Mouse (Mus musculus): ENCODE data around the gene Smyd4.

Smyd4 gene

DNA sequence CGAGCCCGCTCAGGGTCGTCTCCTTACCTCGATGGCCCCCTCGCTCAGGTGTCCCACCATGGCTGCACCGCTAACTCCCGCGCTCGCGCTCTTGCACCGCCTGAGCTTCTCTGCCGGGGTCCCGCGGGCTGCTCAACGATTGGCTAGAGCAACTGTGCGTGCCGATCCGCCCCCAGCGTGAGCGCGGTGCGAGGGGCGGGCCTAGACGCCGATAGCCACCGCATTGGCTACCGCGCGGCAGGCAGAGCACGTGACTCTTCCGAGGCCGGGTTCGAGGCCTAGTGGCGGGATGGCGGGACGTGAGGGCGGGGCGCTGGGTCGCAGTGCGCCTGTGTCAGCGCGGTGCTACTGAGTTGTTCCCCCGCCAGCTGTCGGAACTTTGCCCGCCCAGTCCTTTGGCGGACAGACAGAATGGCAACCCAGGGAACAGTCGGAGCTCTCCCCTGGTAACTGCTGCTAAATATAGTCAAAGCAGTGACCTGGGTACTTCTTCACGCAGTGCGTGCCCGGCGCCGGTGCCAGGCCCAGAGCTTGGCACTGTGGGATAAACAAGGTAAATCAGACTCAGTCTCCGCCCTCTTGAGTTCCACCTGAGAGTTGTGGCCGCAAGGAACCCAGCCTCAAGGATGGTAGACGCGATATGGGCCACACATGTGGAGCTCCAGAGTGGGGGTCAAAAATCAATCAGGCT is at the start of gene Smyd4, which contains the start of gene Rpa1:
Smyd4 (plus strand) TSS at position 235 of the 691 bp plus-strand sequence.
Rpa1 (minus strand) TSS at position 126 of the 691 bp plus-strand sequence.
- peak; percentile 99 for DNase-seq

DNA sequence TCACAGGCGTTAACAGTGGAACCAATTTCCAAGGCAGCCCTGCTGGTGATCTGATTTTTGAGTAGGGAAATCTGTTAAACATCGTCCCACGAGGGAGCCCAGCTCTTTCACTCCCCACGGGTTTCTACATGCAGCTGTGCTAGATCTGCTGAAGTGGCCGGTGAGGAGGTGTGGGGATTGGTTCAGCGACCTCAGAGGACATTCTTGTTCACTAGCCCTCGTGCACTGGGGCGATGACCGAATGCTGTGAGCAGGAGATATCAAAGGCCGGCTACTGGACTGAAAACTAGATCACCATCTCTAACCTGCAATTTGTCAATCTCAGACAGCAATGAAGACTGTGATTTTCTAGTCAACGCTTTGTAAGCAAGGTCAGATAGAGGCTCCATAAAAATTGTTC is 49.7 kb upstream of the Smyd4 start:
- DNase-seq = no peak

DNA sequence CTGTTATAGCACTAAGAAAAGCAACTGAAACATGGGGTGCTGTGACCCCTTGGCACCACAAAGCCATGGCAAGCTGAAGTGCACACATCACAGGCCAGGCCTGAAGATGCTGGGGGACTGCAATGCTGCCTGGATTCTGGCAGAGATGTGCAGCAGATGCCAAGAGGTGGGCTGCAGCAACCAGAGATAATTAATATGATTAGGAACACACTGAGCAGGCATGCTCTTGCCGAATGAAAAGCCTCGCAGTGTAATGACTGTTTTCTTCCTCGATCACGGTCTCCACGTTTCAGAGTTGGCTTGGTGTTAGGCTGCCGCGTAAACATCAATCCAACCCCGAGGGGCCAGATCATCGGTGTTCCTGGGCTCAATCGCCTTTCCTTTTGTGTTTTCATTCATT is 48.4 kb upstream of the Smyd4 start:
- DNase-seq = no peak

DNA sequence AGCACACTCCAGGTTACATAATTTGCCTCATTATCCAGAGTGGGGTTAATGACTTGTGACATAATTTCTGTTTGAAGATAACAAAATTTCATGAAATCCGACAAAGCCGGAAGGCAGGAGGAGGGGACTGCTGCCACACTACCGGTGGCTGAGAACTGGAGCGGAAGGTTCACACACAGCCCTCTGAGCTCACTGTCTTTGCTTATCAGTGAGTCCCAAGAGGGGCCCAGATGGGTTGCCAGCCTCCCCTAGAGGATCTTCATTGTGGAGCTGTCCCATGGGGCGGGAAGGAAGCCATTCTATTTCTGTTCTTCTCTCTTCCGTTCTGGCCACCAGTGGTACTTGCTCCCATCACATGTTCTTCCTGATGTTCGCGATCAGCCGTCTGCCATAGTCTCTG is 47.3 kb upstream of the Smyd4 start:
- no peak for DNase-seq

DNA sequence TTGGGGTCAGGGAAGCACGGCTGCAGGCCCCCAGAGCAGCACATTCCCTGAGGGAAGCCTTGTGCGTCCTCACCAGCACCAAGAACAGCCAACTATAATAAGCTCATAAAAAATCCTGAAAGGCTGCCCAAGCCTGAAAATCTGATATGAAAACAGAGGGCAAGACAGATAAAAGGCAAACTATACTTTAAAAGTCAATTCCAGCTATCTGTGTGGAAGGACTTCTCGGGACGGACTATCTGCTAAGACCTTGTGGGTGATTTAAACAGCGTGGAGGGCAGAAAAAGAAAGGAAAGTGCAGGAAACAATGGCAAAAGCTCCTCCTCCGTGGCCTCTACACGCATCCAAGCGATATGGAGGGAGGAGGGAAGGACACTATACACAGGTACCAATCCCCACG is 43.4 kb upstream of the Smyd4 start:
- DNase-seq = no peak

DNA sequence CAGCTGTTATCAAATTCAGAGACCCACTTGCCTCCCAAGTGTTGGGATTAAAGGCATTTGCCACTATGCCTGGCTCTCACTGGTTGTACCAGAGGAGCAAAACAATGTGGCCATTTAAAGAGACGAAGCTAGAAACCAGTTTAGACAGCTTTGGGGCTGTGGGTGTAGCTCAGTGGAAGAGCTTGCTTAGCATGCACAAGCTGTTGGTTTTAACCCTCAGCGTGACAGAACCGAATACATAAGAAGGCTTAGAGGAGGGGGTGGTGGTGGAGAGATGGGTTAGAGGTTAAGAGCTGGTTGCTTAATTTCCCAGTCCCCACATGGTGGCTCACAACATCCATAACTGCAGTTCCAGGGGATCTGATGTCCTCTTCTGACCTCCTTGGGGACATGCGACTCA is 39.6 kb upstream of the Smyd4 start:
- DNase-seq = no peak

DNA sequence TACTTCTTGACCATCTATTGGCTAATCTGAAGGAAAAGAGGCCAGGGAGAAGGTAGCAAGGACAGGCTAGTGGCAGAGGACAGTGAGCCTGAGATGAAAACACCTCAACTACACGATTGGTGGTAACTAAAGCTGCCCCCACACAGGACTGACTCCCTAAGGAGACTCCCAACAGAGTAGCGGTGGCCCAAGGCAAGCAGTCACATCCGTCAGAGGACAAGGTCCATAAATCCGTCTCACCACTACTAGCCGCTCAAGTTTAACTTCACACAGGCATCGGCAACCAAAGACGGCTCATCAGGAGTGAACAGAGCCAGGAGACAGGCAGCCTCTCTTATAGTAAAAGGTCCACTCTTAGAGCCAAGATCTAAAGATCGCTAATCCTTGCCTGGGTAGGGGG is 37.4 kb upstream of the Smyd4 start:
- DNase-seq = no peak

DNA sequence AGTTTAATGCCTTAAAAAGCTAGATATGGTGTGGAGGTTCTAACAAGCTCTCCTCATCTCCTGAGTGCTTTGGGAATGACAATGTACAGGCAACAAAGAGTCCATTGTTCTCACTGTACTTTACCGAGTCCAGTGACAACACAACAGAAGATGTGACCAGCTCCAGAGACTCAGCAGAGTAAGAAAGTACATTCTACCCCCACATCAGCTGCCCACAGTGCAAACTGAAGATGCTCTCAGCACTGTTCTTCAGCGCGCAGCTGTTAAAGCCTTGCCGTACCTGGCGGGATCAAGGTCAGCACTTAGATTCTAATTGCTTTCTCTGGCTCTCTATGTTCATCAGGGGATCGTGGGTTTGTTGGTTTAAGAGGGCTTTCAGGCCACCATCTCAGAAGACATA is 36.5 kb upstream of the Smyd4 start:
- no peak for DNase-seq

DNA sequence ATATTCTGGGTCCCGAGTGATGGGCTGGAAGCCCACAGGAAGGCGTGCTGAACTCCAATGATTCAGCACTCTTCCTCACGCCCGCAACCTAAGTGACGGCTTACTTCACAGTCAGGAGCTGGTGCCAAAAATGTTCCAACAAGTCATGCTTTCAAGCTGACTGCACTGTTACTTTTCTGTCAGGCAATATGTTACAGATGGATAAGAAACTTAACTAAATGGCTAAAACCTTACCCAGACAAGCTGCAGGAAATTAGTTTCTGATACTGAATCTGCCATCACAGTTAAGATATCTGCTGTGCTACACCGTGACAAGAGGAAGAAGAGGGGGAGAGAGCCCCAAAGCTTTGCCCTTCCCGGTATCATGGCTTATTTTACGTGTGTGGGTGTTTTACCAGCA is 34.4 kb upstream of the Smyd4 start:
- no peak for DNase-seq

DNA sequence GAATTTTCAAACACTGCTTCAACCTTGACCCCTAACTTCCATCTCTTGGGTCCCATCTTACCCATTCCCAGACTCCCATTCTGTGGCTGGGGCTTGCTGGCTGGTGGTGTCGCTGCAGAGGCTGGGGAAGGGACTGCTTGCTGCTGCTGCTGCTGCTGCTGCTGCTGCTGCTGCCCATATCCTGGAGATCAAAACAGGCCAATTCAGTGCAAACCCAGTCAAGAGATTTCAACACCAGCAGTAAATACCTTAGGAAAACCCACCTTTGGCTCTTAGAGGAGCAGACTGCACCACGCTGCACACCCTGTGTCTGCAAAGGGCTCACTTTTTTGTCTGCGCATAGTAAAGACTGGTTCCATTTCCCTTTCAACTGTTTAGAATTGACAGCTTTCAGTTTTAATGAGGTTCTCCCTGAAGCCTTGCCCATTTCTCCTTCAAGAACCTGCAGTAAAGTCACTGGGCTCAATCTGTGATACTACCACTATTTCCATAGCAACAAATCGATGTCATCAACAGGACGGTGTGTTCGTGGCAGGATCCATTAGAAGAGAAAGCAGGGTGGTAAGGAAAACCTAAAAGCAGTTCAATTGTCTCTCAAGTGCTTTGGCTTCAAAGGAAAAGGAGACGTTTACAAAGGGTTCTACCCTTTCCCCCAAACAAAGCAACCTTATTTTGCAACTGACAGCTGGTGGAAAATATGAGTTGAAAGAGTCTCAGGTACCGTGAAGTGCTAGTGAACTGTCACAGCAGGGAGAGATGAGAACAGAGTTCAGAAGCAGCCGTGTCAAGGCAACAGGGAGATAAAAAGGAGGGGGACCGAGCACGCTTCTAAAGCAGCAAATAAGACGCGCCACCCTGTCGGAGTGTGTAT is 29.6 kb upstream of the Smyd4 start:
- DNase-seq = no peak

DNA sequence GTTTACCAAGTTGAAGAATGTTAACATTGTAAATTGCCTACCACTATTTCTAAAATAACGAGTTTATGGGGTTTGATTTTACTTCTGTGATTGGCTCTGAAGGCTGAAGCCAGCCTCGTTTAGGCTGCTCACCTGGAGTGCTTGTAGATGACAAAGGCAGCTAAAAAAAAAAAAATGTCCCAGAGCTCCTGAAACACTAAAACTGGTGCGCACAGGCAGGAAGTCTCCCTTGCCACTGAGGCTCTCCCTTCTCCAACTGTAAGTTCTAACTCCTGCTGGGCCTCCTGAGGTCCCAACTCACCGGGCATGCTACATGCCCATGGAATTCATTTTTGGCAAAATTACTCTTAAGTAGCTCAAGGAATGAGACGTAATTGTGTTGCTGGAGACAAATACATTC is 29.0 kb upstream of the Smyd4 start:
- DNase-seq = no peak

DNA sequence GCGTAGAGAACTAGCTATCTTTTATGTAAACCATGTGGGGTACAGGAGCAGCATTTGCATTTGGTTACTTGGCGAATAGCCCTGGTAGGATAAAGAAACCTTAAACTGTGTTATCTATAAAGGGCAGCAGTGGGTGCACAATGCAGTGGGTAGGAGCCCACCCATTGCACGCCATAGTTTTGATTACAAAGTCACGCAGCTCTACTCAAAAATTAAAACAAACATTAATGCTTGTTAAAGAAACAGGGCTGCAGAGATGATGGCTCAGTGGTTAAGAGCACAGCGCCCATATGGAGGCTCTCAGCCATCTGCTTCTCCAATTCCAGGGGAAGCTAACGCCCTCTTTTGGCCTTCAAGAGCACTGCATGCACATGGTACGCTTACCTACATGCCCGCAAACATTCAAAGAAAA is 24.9 kb upstream of the Smyd4 start:
- no peak for DNase-seq

DNA sequence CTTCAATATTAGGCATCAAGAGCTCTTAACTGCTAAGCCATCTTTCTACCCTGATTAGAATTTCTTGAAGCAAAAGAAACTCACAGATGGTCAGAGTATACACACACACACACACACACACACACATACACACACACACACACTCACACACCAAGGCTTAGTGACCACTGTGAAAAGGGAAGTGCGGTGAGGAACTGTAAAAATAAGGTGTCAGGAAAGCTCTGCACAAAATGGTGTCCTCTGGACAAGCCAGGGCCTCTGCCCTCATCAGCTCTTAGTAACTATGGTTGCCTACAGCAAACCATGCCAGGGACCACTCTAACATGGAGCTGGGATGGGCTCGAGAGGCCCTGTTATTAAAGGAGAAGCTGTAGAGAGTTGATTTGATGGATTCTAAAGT is 23.8 kb upstream of the Smyd4 start:
- DNase-seq = no peak

DNA sequence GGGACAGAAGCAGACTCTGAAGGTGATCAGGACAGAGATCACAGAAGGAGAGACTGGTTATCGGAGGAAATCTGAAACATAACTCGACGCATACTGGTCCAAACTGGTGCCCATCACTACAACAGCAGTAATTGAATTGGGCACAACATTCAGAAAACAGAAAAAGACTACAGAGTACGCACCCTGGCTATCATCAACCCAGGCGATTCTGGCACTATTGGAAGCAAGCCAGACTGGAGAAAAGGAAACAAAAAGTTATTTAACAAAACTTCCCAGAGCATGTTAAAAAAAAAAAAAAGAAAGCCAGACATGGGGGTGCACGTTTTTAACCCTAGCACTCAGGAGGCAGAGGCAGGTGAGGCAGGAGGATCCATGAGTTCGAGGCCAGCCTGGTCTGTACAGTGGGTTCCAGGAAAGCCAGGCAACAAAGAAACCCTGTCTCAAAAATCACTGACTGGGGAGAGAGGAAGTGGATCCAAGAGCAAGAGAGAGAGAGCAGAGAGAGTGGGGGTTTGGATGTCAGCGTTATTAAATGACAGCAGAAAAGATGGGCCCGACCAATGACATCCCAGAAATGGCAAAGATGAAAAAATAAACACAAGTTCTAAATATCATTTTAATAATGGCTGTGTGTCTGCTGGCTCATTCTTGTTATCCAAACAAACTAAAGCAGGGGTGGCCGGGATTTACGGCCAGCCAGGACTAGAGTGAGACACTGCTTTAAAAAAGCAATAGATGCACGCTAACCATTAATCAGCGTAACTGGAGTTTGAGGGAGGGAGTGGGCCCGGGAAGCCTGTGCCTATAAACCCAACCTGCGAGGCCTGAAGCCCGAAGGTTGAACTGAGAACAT is 22.9 kb upstream of the Smyd4 start:
- no peak for DNase-seq

DNA sequence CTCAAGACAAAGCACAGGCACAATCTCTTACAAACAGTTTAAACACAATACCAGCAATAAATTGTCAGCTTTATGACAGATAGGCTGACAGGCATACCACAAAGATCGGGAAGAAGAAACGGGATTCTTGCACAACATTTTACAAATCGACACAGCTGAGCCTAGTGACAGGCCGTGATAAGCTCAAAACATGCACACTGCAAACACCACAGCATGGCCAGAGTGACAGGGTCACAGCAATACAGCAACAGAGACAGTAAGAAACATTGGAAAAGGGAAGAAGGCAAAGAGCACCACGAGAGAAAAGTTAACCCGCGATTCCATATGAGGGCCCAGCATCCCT is 22.3 kb upstream of the Smyd4 start:
- DNase-seq = no peak

DNA sequence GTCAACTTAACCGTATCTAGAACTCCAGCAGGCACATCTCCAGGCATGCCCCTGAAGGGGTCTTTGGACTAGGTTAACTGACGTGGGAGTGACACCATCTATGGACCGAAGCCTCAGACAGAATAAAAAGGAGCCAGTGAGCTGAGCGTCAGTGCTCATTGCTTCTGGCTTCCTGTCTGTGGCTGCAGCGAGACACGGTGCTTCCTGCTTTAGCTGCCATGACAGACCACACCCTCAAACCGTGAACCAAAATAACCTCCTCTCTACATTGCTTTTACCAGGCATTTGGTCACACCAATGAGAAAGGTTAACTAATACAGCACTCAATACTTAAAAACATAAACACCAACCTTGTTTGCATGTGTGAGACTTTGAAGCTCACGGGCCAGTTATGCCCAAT is 11.6 kb upstream of the Smyd4 start:
- no peak for DNase-seq

DNA sequence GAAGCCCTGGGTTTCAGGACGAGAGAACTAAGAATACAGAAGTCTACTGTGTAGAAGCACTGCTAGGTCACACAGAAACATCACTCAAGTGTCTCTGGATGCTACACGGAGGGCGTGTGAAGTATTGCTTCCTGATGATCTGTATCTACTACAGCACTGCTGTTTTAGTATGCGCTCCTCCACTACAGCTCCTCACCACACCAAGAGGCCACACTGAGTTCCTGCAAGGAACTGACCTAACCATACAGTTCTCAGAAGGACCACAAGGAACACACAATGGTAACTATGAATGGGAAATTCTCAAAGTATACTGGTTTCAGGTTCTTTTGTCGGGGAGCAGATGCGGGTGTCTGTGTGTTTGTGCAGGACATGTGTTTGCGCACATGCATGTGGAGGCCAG is 11.0 kb upstream of the Smyd4 start:
- no peak for DNase-seq

DNA sequence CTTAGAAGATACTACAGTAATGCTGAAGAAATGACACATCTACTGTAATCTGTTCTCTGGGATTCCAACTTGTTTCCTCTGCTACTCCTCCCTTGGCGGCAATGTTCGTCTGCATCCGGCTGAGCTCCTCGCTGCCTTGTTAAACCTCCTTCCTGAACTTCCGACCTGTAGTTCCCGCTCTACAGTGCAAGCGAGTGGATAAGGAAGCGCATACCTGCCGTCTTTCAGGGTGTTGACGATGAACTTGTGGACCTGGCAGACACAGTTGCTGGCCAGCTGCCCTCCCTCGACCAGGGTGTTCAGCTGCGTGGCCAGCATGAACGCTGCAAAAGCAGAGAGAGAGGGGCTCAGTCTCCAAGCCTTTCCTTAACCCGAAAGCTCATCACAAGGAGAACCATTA is 8.2 kb upstream of the Smyd4 start:
- DNase-seq = no peak

DNA sequence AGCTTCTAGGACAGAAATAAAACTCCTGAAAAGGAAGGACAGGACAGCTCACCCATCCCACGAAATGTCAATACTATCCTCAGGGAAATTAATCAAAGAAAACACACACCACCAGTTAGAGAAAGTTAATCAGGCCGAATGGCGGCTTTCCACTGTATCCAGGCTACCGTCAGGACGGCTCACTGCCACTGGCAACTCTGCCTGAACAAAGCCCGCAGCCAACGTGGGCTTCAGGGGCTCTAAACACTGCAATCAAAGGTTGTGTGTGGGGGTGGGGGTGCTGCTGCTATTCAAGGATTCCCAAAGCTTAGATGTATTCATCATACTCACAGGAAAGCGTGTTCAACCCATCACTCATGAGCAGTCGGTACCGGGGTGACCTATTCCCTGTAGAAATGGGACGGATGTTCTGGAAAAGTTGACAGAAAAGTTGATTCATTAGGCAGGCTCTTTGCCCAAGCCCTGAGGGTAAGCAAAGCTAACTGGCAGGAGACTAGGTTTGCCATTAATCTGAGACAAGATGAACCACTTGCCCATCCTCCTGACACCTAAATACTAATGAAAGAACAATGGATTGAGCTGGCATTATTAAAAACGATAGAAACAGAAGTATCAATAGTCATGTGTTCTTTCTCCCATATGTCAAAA is 7.4 kb upstream of the Smyd4 start:
- DNase-seq = no peak

DNA sequence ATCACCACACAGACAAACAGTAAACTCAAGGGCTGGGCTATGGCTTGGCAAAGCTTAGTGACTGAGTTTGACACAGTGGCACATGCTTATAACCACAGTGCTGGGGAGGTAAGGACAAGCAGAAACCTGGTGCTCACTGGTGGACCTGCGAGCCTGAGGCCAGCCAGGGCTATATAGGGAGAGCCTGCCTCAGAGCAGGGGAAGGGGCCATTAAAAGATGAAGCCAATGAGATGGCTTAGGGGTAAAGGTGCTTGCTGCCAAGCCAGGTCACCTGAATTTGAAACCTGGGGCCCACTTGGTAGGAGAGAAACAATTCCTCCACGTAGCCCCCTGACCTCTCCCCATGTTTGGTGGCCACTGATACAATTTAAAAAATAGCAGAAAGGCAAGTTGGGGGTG is 5.1 kb upstream of the Smyd4 start:
- no peak for DNase-seq

DNA sequence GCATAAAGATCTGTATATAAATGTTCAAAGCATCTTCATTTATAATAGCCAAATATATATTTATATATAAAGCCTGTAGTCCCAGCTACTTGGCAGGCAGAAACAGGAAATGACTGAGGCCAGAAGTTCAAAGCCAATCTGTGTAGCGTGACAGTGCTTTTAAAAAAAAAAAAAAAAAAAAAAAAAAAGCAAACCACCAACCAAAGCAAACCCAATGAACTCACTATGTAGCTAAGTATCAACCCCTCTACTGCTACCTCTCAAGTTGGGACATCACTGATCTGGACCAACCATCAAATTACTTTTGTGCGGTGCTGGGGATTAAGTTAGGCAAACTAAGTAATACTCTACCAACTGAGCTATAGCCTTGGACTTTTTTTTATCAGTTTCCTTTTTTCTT is 4.1 kb upstream of the Smyd4 start:
- DNase-seq = no peak

DNA sequence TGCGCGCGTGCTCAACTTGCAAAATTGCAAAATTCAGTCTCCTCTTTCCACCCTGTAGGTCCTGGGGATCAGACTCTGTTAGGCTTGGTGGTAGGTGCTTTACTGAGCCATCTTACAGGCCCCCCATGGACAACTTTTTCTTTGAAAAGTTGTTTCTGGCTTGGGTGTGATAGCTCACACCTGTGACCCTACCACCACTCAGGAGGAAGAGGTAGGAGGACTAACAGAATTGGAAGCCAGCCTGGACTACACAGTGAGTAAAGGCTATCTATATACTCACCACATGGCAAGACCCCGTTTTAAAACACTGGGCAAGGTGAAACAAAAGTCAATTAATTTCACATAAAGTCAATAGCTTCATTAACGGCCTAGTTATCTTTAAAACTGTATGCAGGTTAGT is 3.5 kb upstream of the Smyd4 start:
- no peak for DNase-seq

DNA sequence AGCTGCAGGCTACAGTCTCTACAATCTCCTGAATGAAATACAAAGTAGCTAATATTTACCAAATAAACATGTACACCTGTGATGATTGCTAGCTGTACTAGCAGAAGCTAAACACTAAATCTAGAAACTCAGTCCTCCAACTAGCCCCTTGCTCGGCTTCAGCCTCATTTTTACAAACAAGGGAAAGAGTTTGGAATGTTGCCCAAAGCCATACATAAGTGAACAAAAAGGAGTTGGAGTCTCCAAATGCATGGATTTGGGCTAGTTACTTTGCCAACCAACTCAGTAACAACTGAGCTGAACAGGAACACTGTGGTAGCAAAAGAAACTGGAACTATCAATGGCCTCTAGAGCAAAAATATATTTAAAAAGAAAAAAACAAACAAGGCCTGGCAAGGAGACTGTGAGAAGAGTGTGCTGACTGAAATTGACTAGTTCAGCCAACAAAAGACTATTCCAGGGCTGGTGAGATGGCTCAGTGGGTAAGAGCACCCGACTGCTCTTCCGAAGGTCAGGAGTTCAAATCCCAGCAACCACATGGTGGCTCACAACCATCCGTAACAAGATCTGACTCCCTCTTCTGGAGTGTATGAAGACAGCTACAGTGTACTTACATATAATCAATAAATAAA is 1.6 kb upstream of the Smyd4 start:
- DNase-seq = no peak
